In genomic region chr14:34253261-34253660, GRCm38 (mm10) we compare ENCODE assay signal across 22 mouse cellular contexts. TPM values are rescaled to one million over a fixed set of nuclear protein-coding genes. Genes with fewer than 3 reads are reported as not detected.
DNase-seq lines count a peak whose midpoint lies in the region; ATAC-seq and TF ChIP-seq lines count a peak whose summit lies in the region.
"Had no signal": no experiment of that assay in that cellular context is flagged by ENCODE, and none has a peak within 500 bp of the region (broad histone marks: within the 10 kb centered on the region; RNA-seq: fewer than 3 reads in every experiment).

No protein-coding gene starts in this region.

- intact Hi-C loops in gastrocnemius, adult 2 months (cut with DNase I): no loop called here

- 0 out of 2 replicates have a peak overlapping the region, but pooled peaks have one; percentile 13 for H3K27ac ChIP-seq in gastrocnemius, adult 2 months
- H3K27ac ChIP-seq in liver, adult 2 months (replicated peaks; ENCODE audit: insufficient read depth, low read depth, low read length): peak overlapping the region; percentile 33
- H3K27ac ChIP-seq in liver, embryonic 12.5 days: no peak overlapping the region
- peak overlapping the region; percentile 43; the same call in 1 of the 2 replicates for H3K27ac ChIP-seq in liver, embryonic 13.5 days
- H3K27ac ChIP-seq in small intestine, adult 2 months (ENCODE audit: insufficient read depth, low read depth, low read length): peak overlapping the region; percentile 65; the same call in 1 of the 2 replicates
- H3K27ac ChIP-seq: embryonic facial prominence, embryonic 13.5 days; forebrain, embryonic 13.5 days; heart, embryonic 15.5 days; hindbrain, embryonic 10.5 days; hindbrain, embryonic 14.5 days; intestine, embryonic 15.5 days had no signal

- no peak for DNase-seq in gastrocnemius, adult 2 months
- no peak for DNase-seq in gastrocnemius, postnatal 4 days (ENCODE audit: low spot score in 2 of 2)
- no peak for DNase-seq in liver, adult 2 months (ENCODE audit: extremely low read depth, low read depth, low spot score)
- no peak for DNase-seq in liver, embryonic 13.5 days
- no peak for DNase-seq in frontal cortex, postnatal 36 days (ENCODE audit: low spot score in 2 of 2)
- DNase-seq in thymus, postnatal 4 days: no peak
- DNase-seq: adrenal gland, adult 2 months; adrenal gland, postnatal 36 days; cerebellum, adult 11-12 months; cerebellum, adult 9-10 months; cerebellum, postnatal 25 days; forebrain, postnatal 0 days; gastrocnemius, postnatal 36 days had no signal

- ATAC-seq in liver, embryonic 12.5 days: no peak
- ATAC-seq in liver, embryonic 13.5 days (ENCODE audit: low read depth): no peak
- ATAC-seq: forebrain, embryonic 13.5 days; forebrain, postnatal 0 days had no signal

- TF ChIP-seq CTCF in gastrocnemius, adult 2 months (IDR thresholded peaks at IDR 0.05): no peak
- TF ChIP-seq CTCF in liver, adult 2 months (IDR thresholded peaks at IDR 0.05; ENCODE audit: low read depth, low read length): no peak
- TF ChIP-seq CTCF in small intestine, adult 2 months (IDR thresholded peaks at IDR 0.05; ENCODE audit: extremely low read depth, insufficient read length, insufficient replicate concordance, low read depth, low read length): no peak

- H3K4me3 ChIP-seq in gastrocnemius, adult 2 months: no peak overlapping the region
- no peak overlapping the region for H3K4me3 ChIP-seq in liver, adult 2 months (ENCODE audit: insufficient read depth, low read depth, low read length)
- no peak overlapping the region for H3K4me3 ChIP-seq in liver, embryonic 12.5 days
- no peak overlapping the region for H3K4me3 ChIP-seq in liver, embryonic 13.5 days (replicated peaks)
- H3K4me3 ChIP-seq in small intestine, adult 2 months (ENCODE audit: low read depth, low read length): no peak overlapping the region
- H3K4me3 ChIP-seq: embryonic facial prominence, embryonic 13.5 days; forebrain, embryonic 13.5 days; heart, embryonic 15.5 days; hindbrain, embryonic 10.5 days; intestine, embryonic 15.5 days had no signal

- H3K4me2 ChIP-seq in liver, embryonic 12.5 days: no peak overlapping the region
- H3K4me2 ChIP-seq in liver, embryonic 13.5 days: no peak overlapping the region
- H3K4me2 ChIP-seq: embryonic facial prominence, embryonic 13.5 days; forebrain, embryonic 13.5 days; heart, embryonic 15.5 days; hindbrain, embryonic 14.5 days; intestine, embryonic 15.5 days had no signal

- no peak for TF ChIP-seq POLR2A in liver, adult 2 months (IDR thresholded peaks at IDR 0.05; ENCODE audit: extremely low read depth, insufficient read depth, low read length)
- TF ChIP-seq POLR2A in small intestine, adult 2 months (IDR thresholded peaks at IDR 0.05; ENCODE audit: low read depth, low read length): no peak

- H3K36me3 ChIP-seq in liver, adult 2 months (ENCODE audit: control insufficient read depth, insufficient read depth, low read length): peaks cover 25% of the 10 kb centered on the region
- no peaks in the 10 kb centered on the region for H3K36me3 ChIP-seq in liver, embryonic 12.5 days
- no peaks in the 10 kb centered on the region; the same call in 1 of the 2 replicates for H3K36me3 ChIP-seq in liver, embryonic 13.5 days
- no peaks in the 10 kb centered on the region for H3K36me3 ChIP-seq in small intestine, adult 2 months (ENCODE audit: control insufficient read depth, insufficient read depth, low read length)
- H3K36me3 ChIP-seq: embryonic facial prominence, embryonic 13.5 days; heart, embryonic 15.5 days; hindbrain, embryonic 10.5 days; intestine, embryonic 15.5 days had no signal

- WGBS in liver, adult 2 months: 63% methylated on average over 4 of the region's 4 CpGs
- 67% methylated on average over 4 of the region's 4 CpGs for WGBS in liver, embryonic 12.5 days (ENCODE audit: insufficient replicate concordance)
- 65% methylated on average over 4 of the region's 4 CpGs for WGBS in liver, embryonic 13.5 days (ENCODE audit: insufficient replicate concordance)
- 76% methylated on average over 4 of the region's 4 CpGs for WGBS in small intestine, adult 2 months

- H3K27me3 ChIP-seq in liver, adult 2 months (ENCODE audit: control insufficient read depth, insufficient read depth, low read length): no peaks in the 10 kb centered on the region
- no peaks in the 10 kb centered on the region for H3K27me3 ChIP-seq in liver, embryonic 12.5 days (replicated peaks)
- H3K27me3 ChIP-seq in liver, embryonic 13.5 days: no peaks in the 10 kb centered on the region
- no peaks in the 10 kb centered on the region for H3K27me3 ChIP-seq in small intestine, adult 2 months (ENCODE audit: control insufficient read depth, insufficient read depth, low read length)
- H3K27me3 ChIP-seq: embryonic facial prominence, embryonic 13.5 days; forebrain, embryonic 13.5 days; heart, embryonic 15.5 days; intestine, embryonic 15.5 days had no signal

- H3K9me3 ChIP-seq in liver, embryonic 12.5 days (replicated peaks): no peaks in the 10 kb centered on the region
- H3K9me3 ChIP-seq in liver, embryonic 13.5 days (replicated peaks): no peaks in the 10 kb centered on the region
- H3K9me3 ChIP-seq: embryonic facial prominence, embryonic 13.5 days; forebrain, embryonic 13.5 days; heart, embryonic 15.5 days; hindbrain, embryonic 10.5 days; intestine, embryonic 15.5 days had no signal

- no peaks in the 10 kb centered on the region; the same call in 1 of the 2 replicates for H3K79me2 ChIP-seq in liver, adult 2 months (ENCODE audit: control insufficient read depth, insufficient read depth, low read length)

- H3K9ac ChIP-seq in liver, adult 2 months (ENCODE audit: low read depth, low read length): no peak overlapping the region
- H3K9ac ChIP-seq in liver, embryonic 12.5 days: no peak overlapping the region
- H3K9ac ChIP-seq in liver, embryonic 13.5 days: no peak overlapping the region
- H3K9ac ChIP-seq: embryonic facial prominence, embryonic 13.5 days; forebrain, embryonic 13.5 days; forebrain, postnatal 0 days; heart, embryonic 15.5 days; hindbrain, embryonic 14.5 days; intestine, embryonic 15.5 days had no signal

- peaks cover 17% of the 10 kb centered on the region for H3K4me1 ChIP-seq in liver, adult 2 months (ENCODE audit: control insufficient read depth, insufficient read depth, low read length)
- no peaks in the 10 kb centered on the region for H3K4me1 ChIP-seq in liver, embryonic 12.5 days
- peaks cover 3% of the 10 kb centered on the region; the same call in 1 of the 2 replicates for H3K4me1 ChIP-seq in liver, embryonic 13.5 days (replicated peaks)
- H3K4me1 ChIP-seq in small intestine, adult 2 months (ENCODE audit: control insufficient read depth, insufficient read depth, insufficient read length, low read length): peaks cover 3% of the 10 kb centered on the region; the same call in 1 of the 2 replicates
- H3K4me1 ChIP-seq: embryonic facial prominence, embryonic 13.5 days; forebrain, embryonic 13.5 days; heart, embryonic 15.5 days; hindbrain, embryonic 10.5 days; intestine, embryonic 15.5 days had no signal

RNA-seq across cellular contexts. Expression of gene Syt15, which starts 33.9 kb away (rescaled TPM):
- total RNA-seq in gastrocnemius, adult 2 months (2021): under 1 TPM; 0.47 to 0.71 TPM
- 1 to 10 TPM; 1.2 to 2.0 TPM for total RNA-seq in gastrocnemius, postnatal 4 days (2021)
- total RNA-seq in liver, adult 2 months (2014; rRNA removed): 0.07 and 0.09 TPM in 2 replicates
- 0.12 and 0.22 TPM in 2 replicates for polyA plus RNA-seq in liver, adult 2 months (2012; rRNA removed)
- 0.44 TPM in 2 replicates for polyA plus RNA-seq in liver, embryonic 12.5 days (2016; fragmentation: Nextera tagmentation; extraction: Ambion mirVana)
- polyA plus RNA-seq in liver, embryonic 13.5 days (2015; fragmentation: Nextera tagmentation; extraction: Ambion mirVana): 0.35 and 0.39 TPM in 2 replicates
- 3.1 and 3.2 TPM in 2 replicates for polyA plus RNA-seq in small intestine, adult 2 months (2012; rRNA removed)
- total RNA-seq: MEL had no signal

RNA-seq across cellular contexts. Expression of gene Gprin2, which starts 51.8 kb away (rescaled TPM):
- total RNA-seq in gastrocnemius, adult 2 months (2021): under 1 TPM; 0.03 to 0.23 TPM
- total RNA-seq in gastrocnemius, postnatal 4 days (2021): 1 to 10 TPM; 1.0 to 1.5 TPM
- under 0.01 and 0.09 TPM in 2 replicates for total RNA-seq in liver, adult 2 months (2014; rRNA removed)
- polyA plus RNA-seq in liver, adult 2 months (2012; rRNA removed): 0.01 TPM in 1 of 2 replicates, not detected in the other
- polyA plus RNA-seq in liver, embryonic 12.5 days (2016; fragmentation: Nextera tagmentation; extraction: Ambion mirVana): 0.13 TPM in 2 replicates
- polyA plus RNA-seq in liver, embryonic 13.5 days (2015; fragmentation: Nextera tagmentation; extraction: Ambion mirVana): 0.06 TPM in 2 replicates
- polyA plus RNA-seq in small intestine, adult 2 months (2012; rRNA removed): 0.05 and 0.23 TPM in 2 replicates

RNA-seq across cellular contexts. Expression of gene Shld2, which starts 57.0 kb away (rescaled TPM):
- 10 to 100 TPM; 10.7 to 11.8 TPM for total RNA-seq in gastrocnemius, adult 2 months (2021)
- total RNA-seq in gastrocnemius, postnatal 4 days (2021): 10 to 100 TPM in 1 of 2 experiments, 1 to 10 TPM in 1; 9.2 to 13.0 TPM
- total RNA-seq in liver, adult 2 months (2014; rRNA removed): 25.4 and 36.4 TPM in 2 replicates
- polyA plus RNA-seq in liver, adult 2 months (2012; rRNA removed): 9.2 and 12.2 TPM in 2 replicates
- polyA plus RNA-seq in liver, embryonic 12.5 days (2016; fragmentation: Nextera tagmentation; extraction: Ambion mirVana): 8.2 and 9.7 TPM in 2 replicates
- 7.2 and 8.0 TPM in 2 replicates for polyA plus RNA-seq in liver, embryonic 13.5 days (2015; fragmentation: Nextera tagmentation; extraction: Ambion mirVana)
- 0.19 and 0.79 TPM in 2 replicates for polyA plus RNA-seq in small intestine, adult 2 months (2012; rRNA removed)

RNA-seq across cellular contexts. Expression of gene Glud1, which starts 57.3 kb away (rescaled TPM):
- 100 to 1,000 TPM; 112 to 139 TPM for total RNA-seq in gastrocnemius, adult 2 months (2021)
- total RNA-seq in gastrocnemius, postnatal 4 days (2021): 100 to 1,000 TPM; 133 to 135 TPM
- 691 and 755 TPM in 2 replicates for total RNA-seq in liver, adult 2 months (2014; rRNA removed)
- 633 and 710 TPM in 2 replicates for polyA plus RNA-seq in liver, adult 2 months (2012; rRNA removed)
- polyA plus RNA-seq in liver, embryonic 12.5 days (2016; fragmentation: Nextera tagmentation; extraction: Ambion mirVana): 137 and 145 TPM in 2 replicates
- polyA plus RNA-seq in liver, embryonic 13.5 days (2015; fragmentation: Nextera tagmentation; extraction: Ambion mirVana): 127 and 130 TPM in 2 replicates
- 33.8 and 223 TPM in 2 replicates for polyA plus RNA-seq in small intestine, adult 2 months (2012; rRNA removed)
